Comparison of ENCODE assay signal across 8 mouse cellular contexts in genomic region chr11:107470521-107471041, GRCm38 (mm10). TPM values are rescaled to one million over a fixed set of nuclear protein-coding genes. Genes with fewer than 3 reads are reported as not detected.
DNase-seq lines count a peak whose midpoint lies in the region; ATAC-seq and TF ChIP-seq lines count a peak whose summit lies in the region.

Pitpnc1 (minus strand) TSS chr11:107470699.

- no peak within 1 kb of the TSS for H3K27ac ChIP-seq in CH12.LX (ENCODE audit: insufficient read depth, low read depth)
- peak within 1 kb of the TSS; percentile 94 for H3K27ac ChIP-seq in forebrain, embryonic 12.5 days
- H3K27ac ChIP-seq in heart, postnatal 0 days (ENCODE audit: low read depth): peak within 1 kb of the TSS; percentile 89
- peak within 1 kb of the TSS; percentile 96 for H3K27ac ChIP-seq in liver, embryonic 16.5 days (ENCODE audit: low read length)
- peak within 1 kb of the TSS; percentile 86 for H3K27ac ChIP-seq in neural tube, embryonic 12.5 days

- H3K9me3 ChIP-seq in CH12.LX (replicated peaks; ENCODE audit: low read length): no peaks in the 10 kb centered on the region
- H3K9me3 ChIP-seq in forebrain, embryonic 12.5 days: no peaks in the 10 kb centered on the region
- no peaks in the 10 kb centered on the region for H3K9me3 ChIP-seq in heart, postnatal 0 days (replicated peaks; ENCODE audit: control insufficient read depth, low read length)
- H3K9me3 ChIP-seq in liver, embryonic 16.5 days (replicated peaks; ENCODE audit: control insufficient read depth, low read length): no peaks in the 10 kb centered on the region
- no peaks in the 10 kb centered on the region for H3K9me3 ChIP-seq in neural tube, embryonic 12.5 days

- H3K4me3 ChIP-seq in CH12.LX (replicated peaks in 1 of 3; ENCODE audit: low read depth in 2 of 3, low read length in 2 of 3, poor library complexity in 1 of 3): peak within 1 kb of the TSS; percentile 67 to 81 (median 72)
- H3K4me3 ChIP-seq in forebrain, embryonic 12.5 days (replicated peaks): peak within 1 kb of the TSS; percentile 84
- H3K4me3 ChIP-seq in heart, postnatal 0 days (ENCODE audit: low read depth, low read length): peak within 1 kb of the TSS; percentile 67
- H3K4me3 ChIP-seq in liver, embryonic 16.5 days (ENCODE audit: low read depth, low read length): peak within 1 kb of the TSS; percentile 71
- H3K4me3 ChIP-seq in neural tube, embryonic 12.5 days: peak within 1 kb of the TSS; percentile 87

- dilution Hi-C loops in CH12.LX (cut with MboI; ENCODE audit: extremely low pct_ligation_motif_present, extremely low pct_unique_long_range_greater_than_20kb, low sequenced_read_pairs): no loop called here

- WGBS in forebrain, embryonic 12.5 days: under 1% methylated on average over 37 of the region's 37 CpGs
- WGBS in heart, postnatal 0 days: 0% methylated on average over 37 of the region's 37 CpGs
- under 1% methylated on average over 37 of the region's 37 CpGs for WGBS in liver, embryonic 16.5 days (ENCODE audit: insufficient replicate concordance)
- under 1% methylated on average over 37 of the region's 37 CpGs for WGBS in neural tube, embryonic 12.5 days

- no peak for TF ChIP-seq EP300 in CH12.LX (IDR thresholded peaks at IDR 0.05; ENCODE audit: low read length)
- no peak for TF ChIP-seq EP300 in heart, postnatal 0 days (IDR thresholded peaks at IDR 0.05; ENCODE audit: low read depth)

- in situ Hi-C loops in CH12.LX (cut with MboI; ENCODE audit: low pct_ligation_motif_present, low pct_unique_long_range_greater_than_20kb, low sequenced_read_pairs): loop anchor here (5.0 kb wide), 3 partner anchors 93 to 253 kb away; no protein-coding TSS in a partner anchor

- ATAC-seq in forebrain, embryonic 12.5 days (ENCODE audit: low FRiP score): peak; percentile 89
- ATAC-seq in heart, postnatal 0 days (ENCODE audit: insufficient read depth, low read depth): peak; percentile 78
- peak; percentile 84 for ATAC-seq in liver, embryonic 16.5 days (ENCODE audit: low read depth)
- peak; percentile 86 for ATAC-seq in neural tube, embryonic 12.5 days (ENCODE audit: low FRiP score, low read depth)

- H3K4me2 ChIP-seq in CH12.LX (ENCODE audit: insufficient read depth, low read depth, poor library complexity, severe bottlenecking): peak within 1 kb of the TSS; percentile 83
- H3K4me2 ChIP-seq in forebrain, embryonic 12.5 days: peak within 1 kb of the TSS; percentile 78
- H3K4me2 ChIP-seq in heart, postnatal 0 days (ENCODE audit: low read depth, low read length): peak within 1 kb of the TSS; percentile 90
- peak within 1 kb of the TSS; percentile 99 for H3K4me2 ChIP-seq in liver, embryonic 16.5 days (ENCODE audit: low read depth, low read length)
- peak within 1 kb of the TSS; percentile 80 for H3K4me2 ChIP-seq in neural tube, embryonic 12.5 days (replicated peaks)

- peak; percentile 75 for TF ChIP-seq POLR2A in CH12.LX (IDR thresholded peaks at IDR 0.05; ENCODE audit: low read depth, low read length)

- peak; percentile 80 for DNase-seq in CH12.LX (ENCODE audit: extremely low read depth)
- peak; percentile 86 for DNase-seq in c-Kit-positive CD71-positive TER-119-positive erythroid progenitor cells, embryonic 14.5 days (ENCODE audit: low spot score)
- DNase-seq in heart, postnatal 0 days (ENCODE audit: low spot score): peak; percentile 81
- peak; percentile 88 to 93 for DNase-seq in kidney, postnatal 4 days
- peak; percentile 81 for DNase-seq in telencephalon, adult 2 months (ENCODE audit: low read depth, low spot score)

- no peak for TF ChIP-seq RAD21 in CH12.LX (IDR thresholded peaks at IDR 0.05; ENCODE audit: low read depth, low read length)

- H3K9ac ChIP-seq in CH12.LX (ENCODE audit: insufficient read depth, low read depth): peak within 1 kb of the TSS; percentile 27
- peak within 1 kb of the TSS; percentile 94 for H3K9ac ChIP-seq in forebrain, embryonic 12.5 days
- H3K9ac ChIP-seq in heart, postnatal 0 days (replicated peaks; ENCODE audit: low read depth, low read length): peak within 1 kb of the TSS; percentile 80
- H3K9ac ChIP-seq in liver, embryonic 16.5 days (ENCODE audit: low read depth, low read length): peak within 1 kb of the TSS; percentile 77
- H3K9ac ChIP-seq in neural tube, embryonic 12.5 days: peak within 1 kb of the TSS; percentile 74

- H3K79me2 ChIP-seq in CH12.LX (replicated peaks; ENCODE audit: control insufficient read depth, extremely low read depth, insufficient read depth, poor library complexity, severe bottlenecking): no peaks in the 10 kb centered on the region

- no peaks in the 10 kb centered on the region for H3K36me3 ChIP-seq in CH12.LX (replicated peaks in 1 of 2; ENCODE audit: control insufficient read depth in 1 of 2, insufficient read depth in 1 of 2, low read length in 1 of 2)
- H3K36me3 ChIP-seq in forebrain, embryonic 12.5 days (replicated peaks): no peaks in the 10 kb centered on the region
- H3K36me3 ChIP-seq in heart, postnatal 0 days (replicated peaks; ENCODE audit: control insufficient read depth, insufficient read depth, low read length): no peaks in the 10 kb centered on the region
- H3K36me3 ChIP-seq in liver, embryonic 16.5 days (ENCODE audit: control insufficient read depth, insufficient read depth): no peaks in the 10 kb centered on the region
- no peaks in the 10 kb centered on the region for H3K36me3 ChIP-seq in neural tube, embryonic 12.5 days

- TF ChIP-seq CTCF in CH12.LX (conservative IDR thresholded peaks at IDR 0.05 in 1 of 2, IDR thresholded peaks at IDR 0.05 in 1 of 2; ENCODE audit: low read depth in 2 of 2, low read length in 2 of 2): 0 out of 4 replicates have a peak, but pooled peaks of 1 of the 2 experiments have one; percentile 4
- no peak for TF ChIP-seq CTCF in heart, postnatal 0 days (IDR thresholded peaks at IDR 0.05; ENCODE audit: low read depth)

- H3K27me3 ChIP-seq in CH12.LX (replicated peaks): peaks cover 2% of the 10 kb centered on the region
- no peaks in the 10 kb centered on the region for H3K27me3 ChIP-seq in forebrain, embryonic 12.5 days
- H3K27me3 ChIP-seq in heart, postnatal 0 days (ENCODE audit: control insufficient read depth, insufficient read depth, low read length): no peaks in the 10 kb centered on the region
- no peaks in the 10 kb centered on the region for H3K27me3 ChIP-seq in liver, embryonic 16.5 days (ENCODE audit: control insufficient read depth, insufficient read depth, low read depth, low read length)
- no peaks in the 10 kb centered on the region for H3K27me3 ChIP-seq in neural tube, embryonic 12.5 days (replicated peaks)

- H3K4me1 ChIP-seq in CH12.LX (ENCODE audit: control insufficient read depth in 1 of 2, insufficient read depth in 2 of 2): peaks cover 3 to 23% of the 10 kb centered on the region in 2 experiments; a peak in 3 of 4 replicates
- peaks cover 28% of the 10 kb centered on the region for H3K4me1 ChIP-seq in forebrain, embryonic 12.5 days
- H3K4me1 ChIP-seq in heart, postnatal 0 days (ENCODE audit: control insufficient read depth, insufficient read depth): peaks cover 6% of the 10 kb centered on the region; the same call in 1 of the 2 replicates
- peaks cover 39% of the 10 kb centered on the region for H3K4me1 ChIP-seq in liver, embryonic 16.5 days (ENCODE audit: control insufficient read depth, low read depth, low read length)
- H3K4me1 ChIP-seq in neural tube, embryonic 12.5 days: peaks cover 17% of the 10 kb centered on the region

TF ChIP-seq in CH12.LX, 34 proteins besides CTCF, POLR2A, EP300 and RAD21 (continues in another document):
- TF ChIP-seq KAT2A (IDR thresholded peaks at IDR 0.05; ENCODE audit: insufficient replicate concordance, low read length): no peak
- TF ChIP-seq ETS1 (conservative IDR thresholded peaks at IDR 0.05; ENCODE audit: low read depth, low read length): peak; percentile 37; the same call in 1 of the 2 replicates
- no peak for TF ChIP-seq CHD2 (IDR thresholded peaks at IDR 0.05; ENCODE audit: low read length)
- TF ChIP-seq TCF12 (IDR thresholded peaks at IDR 0.05; ENCODE audit: low read depth, low read length): peak; percentile 50
- 0 out of 2 replicates have a peak, but pooled peaks have one; percentile 34 for TF ChIP-seq MAX (IDR thresholded peaks at IDR 0.05; ENCODE audit: low read length)
- TF ChIP-seq SIN3A (IDR thresholded peaks at IDR 0.05; ENCODE audit: low read length): peak; percentile 82
- TF ChIP-seq POLR2AphosphoS2 (IDR thresholded peaks at IDR 0.05; ENCODE audit: low read depth, low read length): no peak
- peak; percentile 20; the same call in 1 of the 2 replicates for TF ChIP-seq MYC (IDR thresholded peaks at IDR 0.05; ENCODE audit: low read depth, low read length)
- TF ChIP-seq USF1 (IDR thresholded peaks at IDR 0.05; ENCODE audit: low read depth, low read length): no peak
- no peak for TF ChIP-seq MAFK (IDR thresholded peaks at IDR 0.05; ENCODE audit: insufficient replicate concordance, low read length)
- no peak for TF ChIP-seq RCOR1 (conservative IDR thresholded peaks at IDR 0.05; ENCODE audit: low read depth, low read length)
- TF ChIP-seq IRF4 (IDR thresholded peaks at IDR 0.05; ENCODE audit: low read depth, low read length): no peak; the same call in 1 of the 2 replicates
- TF ChIP-seq NRF1 (IDR thresholded peaks at IDR 0.05; ENCODE audit: low read depth, low read length): peak; percentile 35
- no peak for TF ChIP-seq JUN (IDR thresholded peaks at IDR 0.05; ENCODE audit: insufficient read depth, low read depth, low read length)
- TF ChIP-seq BHLHE40 (IDR thresholded peaks at IDR 0.05; ENCODE audit: low read depth, low read length): peak; percentile 42; the same call in 1 of the 2 replicates
- no peak for TF ChIP-seq ZNF384 (IDR thresholded peaks at IDR 0.05; ENCODE audit: low read depth, low read length)
- no peak for TF ChIP-seq ZC3H11A (IDR thresholded peaks at IDR 0.05; ENCODE audit: low read depth, low read length)
- TF ChIP-seq MXI1 (IDR thresholded peaks at IDR 0.05; ENCODE audit: low read depth, low read length): peak; percentile 90
- peak; percentile 32; the same call in 1 of the 2 replicates for TF ChIP-seq ELF1 (IDR thresholded peaks at IDR 0.05; ENCODE audit: low read depth, low read length)
- 0 out of 2 replicates have a peak, but pooled peaks have one; percentile 60 for TF ChIP-seq TBP (conservative IDR thresholded peaks at IDR 0.05; ENCODE audit: low read depth, low read length)
- peak; percentile 56 for TF ChIP-seq MEF2A (IDR thresholded peaks at IDR 0.05; ENCODE audit: borderline replicate concordance, low read depth, low read length)

RNA-seq across cellular contexts. Expression of gene Pitpnc1, which starts in this region (rescaled TPM):
- total RNA-seq in CH12.LX (2012; rRNA removed) (2.1 and 2.4 TPM in 2 replicates), CH12.LX (2014; rRNA removed) (3.6 and 5.3 TPM in 2 replicates)
- polyA plus RNA-seq in CH12.LX (2012; ENCODE audit: insufficient read length, low read depth): 3.6 and 5.4 TPM in 2 replicates
- polyA plus RNA-seq in forebrain, embryonic 12.5 days (2016; fragmentation: Nextera tagmentation; extraction: Ambion mirVana): 34.7 and 38.2 TPM in 2 replicates
- 27.9 and 28.7 TPM in 2 replicates for total RNA-seq in heart, postnatal 0 days (2014; rRNA removed; ENCODE audit: low replicate concordance)
- polyA plus RNA-seq in heart, postnatal 0 days (2015; fragmentation: Nextera tagmentation; extraction: Ambion mirVana): 29.2 and 31.6 TPM in 2 replicates
- 7.6 and 9.2 TPM in 2 replicates for polyA plus RNA-seq in liver, embryonic 16.5 days (2015; fragmentation: Nextera tagmentation; extraction: Ambion mirVana)
- polyA plus RNA-seq in neural tube, embryonic 12.5 days (2016; fragmentation: Nextera tagmentation; extraction: Ambion mirVana): 32.5 and 33.2 TPM in 2 replicates

Comparison
In these comparisons a context has a peak if more than half of its experiments do, and no peak if none do; other contexts are left out.
1. H3K9ac ChIP-seq: peak in every context shown above with its lines; median percentile 94 in forebrain, embryonic 12.5 days; 80 in heart, postnatal 0 days; 77 in liver, embryonic 16.5 days; 74 in neural tube, embryonic 12.5 days; 27 in CH12.LX.